Mouse (Mus musculus) E14TG2a.4 (cell line): ENCODE measurements around the gene Dctn1.

ENCODE experiments used
- CTCF ChIP-seq: conservative IDR thresholded peaks from 2 replicates; pipeline ENCODE4 v1.5.1; 2014; ENCODE audit warnings: low read length
- NANOG ChIP-seq: IDR thresholded peaks from 2 replicates; pipeline ENCODE4 v1.6.1; 2014; ENCODE audit warnings: borderline replicate concordance, low read length, mixed read lengths
- POU5F1 ChIP-seq: IDR thresholded peaks from 2 replicates; pipeline ENCODE4 v1.6.1; 2014; ENCODE audit warnings: low read length, borderline replicate concordance

DNA sequence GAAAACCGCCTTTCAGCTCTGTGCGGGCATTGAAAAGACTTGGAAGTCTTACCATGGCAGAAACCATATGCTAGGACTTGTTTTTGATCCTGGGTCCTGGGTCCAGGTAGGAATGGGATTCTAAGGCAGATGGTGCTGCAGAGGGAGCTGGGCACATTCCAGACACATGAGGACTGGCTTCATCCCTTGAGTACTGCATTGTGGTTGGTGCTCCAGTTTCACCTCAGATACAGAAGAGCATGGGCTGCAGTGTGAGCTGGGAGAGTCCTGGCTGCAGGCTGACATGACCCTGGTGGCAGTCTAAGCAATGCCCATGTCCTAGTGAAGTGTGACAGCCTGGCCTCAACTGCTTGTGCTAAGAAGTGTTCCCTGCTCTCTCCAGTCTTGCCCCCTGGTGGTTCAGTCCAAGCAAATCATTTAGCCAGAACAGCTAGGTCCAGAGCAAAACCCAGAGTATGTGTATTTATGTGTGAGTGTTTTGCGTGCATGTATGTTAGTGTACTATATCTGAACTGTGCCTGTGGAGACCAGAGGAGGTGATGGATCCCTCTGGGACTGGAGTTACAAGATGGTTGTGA is 19.2 kb downstream of the Dctn1 start:
- TF ChIP-seq CTCF (0 out of 2 replicates have a peak, but pooled peaks have one; percentile 6), NANOG (no peak), POU5F1 (no peak)
